Mouse (Mus musculus): Measurements from ENCODE around the gene Cln6.
"Not testable (repeated sequence)": the region's sequence is repeated elsewhere in the genome, so short reads cannot be mapped to it uniquely, and the experiment has no call there.

Cln6 gene

GRCm38 (mm10) chr9:62838506-62839171, at the start of gene Cln6:
Gene Cln6 (plus strand): TSS chr9:62838785.
- no peak for DNase-seq (ENCODE audit: extremely low spot score, low read depth, low spot score)

GRCm38 (mm10) chr9:62789856-62790255, 48.7 kb upstream of the Cln6 start:
- DNase-seq (ENCODE audit: extremely low spot score, low read depth, low spot score) = no peak

- DNase-seq (ENCODE audit: extremely low spot score, low read depth, low spot score) = not testable (repeated sequence)
Measured at GRCm38 (mm10) chr9:62799218-62799617, 39.4 kb upstream of the Cln6 start.

GRCm38 (mm10) chr9:62810095-62810494, 28.5 kb upstream of the Cln6 start:
- no peak for DNase-seq (ENCODE audit: extremely low spot score, low read depth, low spot score)

GRCm38 (mm10) chr9:62810543-62811515, 27.8 kb upstream of the Cln6 start:
- DNase-seq (ENCODE audit: extremely low spot score, low read depth, low spot score) = no peak

- DNase-seq (ENCODE audit: extremely low spot score, low read depth, low spot score) = peak; percentile 75
Measured at GRCm38 (mm10) chr9:62811516-62812121, 27.0 kb upstream of the Cln6 start, which contains the start of gene Fem1b. Gene Fem1b (minus strand): TSS chr9:62811934.

GRCm38 (mm10) chr9:62812216-62813049, 26.2 kb upstream of the Cln6 start:
- DNase-seq (ENCODE audit: extremely low spot score, low read depth, low spot score) = no peak

- no peak for DNase-seq (ENCODE audit: extremely low spot score, low read depth, low spot score)
Measured at GRCm38 (mm10) chr9:62814751-62815150, 23.8 kb upstream of the Cln6 start.

GRCm38 (mm10) chr9:62816323-62817098, 22.1 kb upstream of the Cln6 start:
- DNase-seq (ENCODE audit: extremely low spot score, low read depth, low spot score) = no peak

GRCm38 (mm10) chr9:62817099-62817571, 21.4 kb upstream of the Cln6 start:
- DNase-seq (ENCODE audit: extremely low spot score, low read depth, low spot score) = no peak

GRCm38 (mm10) chr9:62817828-62818614, 20.6 kb upstream of the Cln6 start:
- no peak for DNase-seq (ENCODE audit: extremely low spot score, low read depth, low spot score)

- DNase-seq (ENCODE audit: extremely low spot score, low read depth, low spot score) = no peak
Measured at GRCm38 (mm10) chr9:62819494-62819893, 19.1 kb upstream of the Cln6 start.

GRCm38 (mm10) chr9:62819910-62820309, 18.7 kb upstream of the Cln6 start:
- not testable (repeated sequence) for DNase-seq (ENCODE audit: extremely low spot score, low read depth, low spot score)

GRCm38 (mm10) chr9:62820829-62821228, 17.8 kb upstream of the Cln6 start:
- DNase-seq (ENCODE audit: extremely low spot score, low read depth, low spot score) = no peak

- DNase-seq (ENCODE audit: extremely low spot score, low read depth, low spot score) = no peak
Measured at GRCm38 (mm10) chr9:62821811-62822210, 16.8 kb upstream of the Cln6 start.

- no peak for DNase-seq (ENCODE audit: extremely low spot score, low read depth, low spot score)
Measured at GRCm38 (mm10) chr9:62825791-62826393, 12.7 kb upstream of the Cln6 start.

GRCm38 (mm10) chr9:62826456-62826855, 12.1 kb upstream of the Cln6 start:
- no peak for DNase-seq (ENCODE audit: extremely low spot score, low read depth, low spot score)

GRCm38 (mm10) chr9:62827939-62828652, 10.5 kb upstream of the Cln6 start:
- DNase-seq (ENCODE audit: extremely low spot score, low read depth, low spot score) = no peak
